Mouse (Mus musculus) kidney, adult 2 months (tissue): ENCODE measurements around the gene Zmat1.
A peak's percentile ranks its signal among the peaks of the same experiment; 100 is the strongest.

ENCODE experiments used
- CTCF ChIP-seq: fragments of 200-500 bp; conservative IDR thresholded peaks from 2 replicates; pipeline ENCODE4 v1.5.1; 2011; ENCODE audit warnings: low read depth, mild to moderate bottlenecking, control low read depth, low read length, moderate library complexity, mixed read lengths; ENCODE audit not compliant: insufficient read depth, insufficient read length
- POLR2A ChIP-seq: fragments of 200-500 bp; IDR thresholded peaks from one replicate; pipeline ENCODE4 v1.6.1; 2011; ENCODE audit warnings: low read depth, low read length, control low read depth

DNA sequence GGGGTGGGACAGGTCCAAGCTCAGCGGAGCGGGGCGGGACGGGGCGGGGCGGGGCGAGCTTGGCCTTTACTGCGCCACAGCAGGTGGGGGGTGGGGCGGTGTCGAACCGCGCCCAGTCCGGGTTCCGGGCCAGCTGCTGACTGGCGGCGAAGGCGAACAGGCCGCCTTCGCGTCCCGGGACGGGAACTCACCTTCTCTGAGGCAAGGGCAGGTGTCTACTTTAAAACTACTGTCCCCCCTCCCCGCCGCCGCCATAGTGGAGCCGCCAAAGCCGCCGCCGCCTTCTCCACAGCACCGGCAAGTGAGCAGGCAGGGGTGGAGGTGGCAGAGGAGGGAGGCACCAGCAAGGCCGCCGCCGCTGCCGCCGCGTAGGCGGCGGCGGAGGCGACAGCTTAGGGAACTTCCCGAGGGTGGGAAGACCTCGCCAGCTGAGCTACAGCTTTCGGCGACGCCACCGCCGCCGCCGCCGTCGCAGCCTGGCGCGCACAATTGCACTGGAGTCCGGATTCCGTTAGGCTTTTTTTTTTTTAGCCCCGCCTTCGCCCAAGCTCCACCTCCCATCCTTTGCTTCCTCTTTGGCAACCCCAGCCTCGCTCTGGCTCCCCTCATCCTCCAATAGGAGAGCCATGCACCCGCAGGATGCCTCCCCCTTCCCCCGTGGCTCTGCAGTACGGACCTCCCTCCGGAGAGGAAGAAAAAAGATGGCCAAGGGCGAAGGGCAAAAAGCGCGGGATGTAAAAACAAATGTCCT, at the start of gene Zmat1:
- TF ChIP-seq CTCF (no peak), POLR2A (peak; percentile 46)
